Mouse (Mus musculus): Measurements from ENCODE around the gene Rnaseh2b.

DNA sequence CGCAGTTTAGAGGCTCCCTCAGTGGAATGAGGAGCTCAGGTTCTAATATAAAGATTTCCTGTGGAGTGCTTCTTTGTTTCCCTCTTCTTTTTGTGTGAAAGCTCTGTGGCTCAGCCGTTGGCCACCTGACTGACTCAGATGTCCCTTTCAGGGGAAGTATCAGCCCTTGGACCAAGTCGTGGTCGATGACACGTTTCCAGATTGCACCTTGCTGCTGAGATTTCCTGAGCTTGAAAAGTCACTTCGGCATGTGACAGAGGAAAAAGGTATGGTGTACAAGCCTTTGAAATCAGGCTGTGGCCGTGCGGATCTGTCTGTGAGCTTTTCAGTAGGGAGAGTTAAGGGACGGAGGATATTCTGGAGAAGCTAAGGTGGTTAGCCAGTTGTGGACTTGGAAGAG, 61.0 kb downstream of the Rnaseh2b start:
- TF ChIP-seq CTCF (IDR thresholded peaks at IDR 0.05; ENCODE audit: borderline replicate concordance, control insufficient read depth, extremely low read depth, insufficient read depth, low read length, poor library complexity) (no peak), POLR2A (IDR thresholded peaks at IDR 0.05; ENCODE audit: control insufficient read depth, extremely low read depth, insufficient read depth, low read length, poor library complexity) (no peak)
